Mouse (Mus musculus) bone marrow macrophage, adult 2 months (primary cell): ENCODE data around the gene Olfr1335.

Experiments
- CTCF ChIP-seq: IDR thresholded peaks from 2 replicates; pipeline ENCODE4 v1.5.1; 2012; ENCODE audit warnings: low read depth, mild to moderate bottlenecking, low read length, moderate library complexity
- POLR2A ChIP-seq: IDR thresholded peaks from 2 replicates; pipeline ENCODE4 v1.6.1; 2012; ENCODE audit warnings: mild to moderate bottlenecking, low read depth, low read length, borderline replicate concordance

GRCm38 (mm10) chr4:118818921-118819320 lies 9.2 kb upstream of the Olfr1335 start:
- TF ChIP-seq CTCF (no peak), POLR2A (no peak)
